ENCODE assay signal across 18 mouse cellular contexts in genomic region chrX:150554032-150554431, GRCm38 (mm10).
"Had no signal": no experiment of that assay in that cellular context is flagged by ENCODE, and none has a peak within 500 bp of the region (broad histone marks: within the 10 kb centered on the region; RNA-seq: fewer than 3 reads in every experiment).

No protein-coding gene starts in this region.

- H3K4me1 ChIP-seq: kidney, embryonic 15.5 days; limb, embryonic 12.5 days; limb, embryonic 15.5 days; stomach, embryonic 15.5 days had no signal

- H3K36me3 ChIP-seq: limb, embryonic 15.5 days; stomach, embryonic 15.5 days had no signal

- H3K27ac ChIP-seq: kidney, embryonic 15.5 days; limb, embryonic 12.5 days; limb, embryonic 15.5 days; stomach, embryonic 15.5 days had no signal

- H3K9ac ChIP-seq: kidney, embryonic 15.5 days; limb, embryonic 12.5 days; limb, embryonic 15.5 days; stomach, embryonic 15.5 days had no signal

- H3K27me3 ChIP-seq: stomach, embryonic 15.5 days had no signal

- H3K9me3 ChIP-seq: kidney, embryonic 15.5 days; limb, embryonic 12.5 days; limb, embryonic 15.5 days; stomach, embryonic 15.5 days had no signal

- H3K4me3 ChIP-seq: kidney, embryonic 15.5 days; limb, embryonic 12.5 days; limb, embryonic 15.5 days; stomach, embryonic 15.5 days had no signal

- H3K4me2 ChIP-seq: kidney, embryonic 15.5 days; limb, embryonic 12.5 days; limb, embryonic 15.5 days; midbrain, embryonic 11.5 days; stomach, embryonic 15.5 days had no signal

- DNase-seq: kidney, adult 11 months; kidney, adult 8-10 months; kidney, postnatal 14 days; kidney, postnatal 4 days; left cerebral cortex, postnatal 4 days; lung, adult 2 months; lung, postnatal 14 days; lung, postnatal 4 days; midbrain, embryonic 14.5 days; right cerebral cortex, adult 18-20 months; right cerebral cortex, postnatal 14 days; spleen, adult 18-20 months; thymus, postnatal 25 days had no signal
